Mouse (Mus musculus) G1E (cell line): Measurements from ENCODE around the gene Ccdc167.

ENCODE experiments used
- CTCF ChIP-seq: IDR thresholded peaks from 2 replicates; pipeline ENCODE4 v1.5.1; 2012; ENCODE audit warnings: low read depth, low read length, inconsistent platforms, mixed read lengths
- GATA1 ChIP-seq: IDR thresholded peaks from 2 replicates; pipeline ENCODE4 v1.6.1; 2012; ENCODE audit warnings: borderline replicate concordance, low read length, inconsistent platforms, mixed read lengths
- GATA2 ChIP-seq: IDR thresholded peaks from 2 replicates; pipeline ENCODE4 v1.6.1; 2012; ENCODE audit warnings: low read depth, low read length, inconsistent platforms, borderline replicate concordance

DNA sequence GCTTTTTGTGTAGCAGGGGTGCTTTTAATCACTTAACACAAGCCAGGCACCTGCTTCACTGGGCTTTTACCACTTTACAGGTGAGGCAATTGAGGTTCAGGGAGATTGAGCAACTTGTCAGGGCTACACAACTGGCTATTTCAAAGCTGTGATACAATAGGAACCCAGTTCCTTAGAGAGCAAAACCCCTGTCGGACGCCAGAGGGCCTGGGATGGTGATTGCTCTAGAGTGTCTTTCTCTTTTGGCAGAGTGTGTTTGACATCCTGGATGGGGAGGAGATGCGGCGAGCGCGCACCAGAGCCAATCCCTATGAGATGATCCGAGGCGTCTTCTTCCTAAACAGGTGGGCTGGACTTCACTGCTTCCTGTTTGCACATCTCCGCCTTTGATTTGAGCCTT, 35.2 kb downstream of the Ccdc167 start:
- TF ChIP-seq CTCF (no peak), GATA1 (no peak), GATA2 (no peak)
